Mouse (Mus musculus) forebrain, postnatal 0 days (tissue): ENCODE data around the gene Vps11. TPM values are rescaled to one million over a fixed set of nuclear protein-coding genes. Genes with fewer than 3 reads are reported as not detected.
"Not testable (repeated sequence)": the region's sequence is repeated elsewhere in the genome, so short reads cannot be mapped to it uniquely, and the experiment has no call there.

Experiments used
- ATAC-seq: fragments of 200-750 bp; cut with Nextera tagmentation; 2 replicates; pipeline ENCODE4 v1.8.0; 2017; ENCODE audit warnings: mild to moderate bottlenecking, moderate library complexity
- DNase-seq: peaks from one replicate; pipeline ENCODE4 v3.0.0-alpha.2; 2015
- H3K27ac ChIP-seq: fragments of 300-500 bp; sonication (generic); 2 replicates; pipeline ENCODE4 v1.5.1; 2014; ENCODE audit warnings: low read depth, mild to moderate bottlenecking, antibody characterized with exemption, low read length, moderate library complexity, mixed read lengths
- H3K27me3 ChIP-seq: fragments of 300-500 bp; sonication (generic); 2 replicates; pipeline ENCODE4 v1.6.1; 2014; ENCODE audit warnings: mild to moderate bottlenecking, low read length, mixed read lengths; ENCODE audit not compliant: insufficient read depth
- H3K36me3 ChIP-seq: fragments of 300-500 bp; sonication (generic); 2 replicates; pipeline ENCODE4 v1.6.1; 2014; ENCODE audit warnings: mild to moderate bottlenecking, moderate library complexity; ENCODE audit not compliant: insufficient read depth
- H3K4me1 ChIP-seq: fragments of 300-500 bp; sonication (generic); 2 replicates; pipeline ENCODE4 v1.6.1; 2014; ENCODE audit warnings: antibody characterized with exemption; ENCODE audit not compliant: insufficient read depth
- H3K4me2 ChIP-seq: fragments of 300-500 bp; sonication (generic); 2 replicates; pipeline ENCODE4 v1.6.1; 2014; ENCODE audit warnings: low read depth, mild to moderate bottlenecking, moderate library complexity
- H3K4me3 ChIP-seq: fragments of 300-500 bp; sonication (generic); 2 replicates; pipeline ENCODE4 v1.5.1; 2014; ENCODE audit warnings: low read depth, low read length, mixed read lengths
- H3K9ac ChIP-seq: fragments of 300-500 bp; sonication (generic); 2 replicates; pipeline ENCODE4 v1.6.1; 2014; ENCODE audit warnings: mild to moderate bottlenecking
- H3K9me3 ChIP-seq: fragments of 300-500 bp; sonication (generic); 2 replicates; pipeline ENCODE4 v1.6.1; 2016; ENCODE audit warnings: low read length
- CTCF ChIP-seq: sonication (generic); IDR thresholded peaks from 2 replicates; pipeline ENCODE4 v1.5.1; 2016; ENCODE audit warnings: antibody characterized with exemption, control low read depth, low read depth
- WGBS: fragments of 180-500 bp; shearing (Covaris S2); extraction: QIAGEN DNeasy Blood & Tissue Kit; methylation state at CpG from one replicate; pipeline ENCODE4 v1.1.7; 2014; 5-methylcytosine and 5-hydroxymethylcytosine counted together
- polyA plus RNA-seq: library from polyadenylated mRNA; unstranded; fragments of >200 nt; fragmentation: Nextera tagmentation; extraction: Ambion mirVana; gene quantifications from 2 replicates; pipeline ENCODE4 v1.2.1, GENCODE M21; 2015
- total RNA-seq: library from RNA; depleted of rRNA; stranded (reverse); fragments of >200 nt; gene quantifications from 2 replicates; pipeline ENCODE4 v1.2.3, GENCODE M21; 2014

The Vps11 gene
- total and polyA plus RNA-seq, 2 experiments from 2014 or later, result 39.1 to 39.9 TPM

DNA sequence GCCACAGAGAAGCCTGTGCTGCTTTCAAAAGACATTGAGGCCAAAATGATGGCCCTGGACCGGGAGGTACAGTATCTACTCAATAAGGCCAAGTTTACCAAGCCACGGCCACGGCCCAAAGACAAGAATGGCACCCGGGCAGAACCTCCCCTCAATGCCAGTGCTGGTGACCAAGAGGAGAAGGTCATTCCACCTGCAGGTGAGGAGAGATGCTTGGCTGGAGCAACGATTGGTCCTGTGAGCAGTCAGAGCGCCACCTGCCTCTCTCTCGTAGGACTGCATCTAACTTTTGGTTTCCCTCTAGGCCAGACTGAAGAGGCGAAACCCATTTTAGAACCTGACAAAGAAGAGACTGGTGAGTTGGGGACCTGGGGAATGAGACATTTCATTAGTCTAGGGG lies 27.8 kb upstream of the Vps11 start:
- peak; percentile 78 for TF ChIP-seq CTCF
- ATAC-seq (no peak), DNase-seq (peak; percentile 35)
- H3K4me3 ChIP-seq, result no peak overlapping the region
- no peak overlapping the region for H3K27ac ChIP-seq
- H3K4me1 ChIP-seq, result no peaks in the 10 kb centered on the region
- no peak overlapping the region for H3K9ac ChIP-seq
- H3K4me2 ChIP-seq, result no peak overlapping the region
- H3K9me3 ChIP-seq, result no peaks in the 10 kb centered on the region
- peaks cover 68% of the 10 kb centered on the region for H3K36me3 ChIP-seq
- 54% methylated on average over 8 of the region's 8 CpGs for WGBS
- H3K27me3 ChIP-seq, result no peaks in the 10 kb centered on the region

GRCm38 (mm10) chr9:44387221-44387620 lies 25.8 kb upstream of the Vps11 start:
- ATAC-seq, result no peak
- TF ChIP-seq CTCF, result no peak
- DNase-seq, result no peak
- Histone ChIP-seq H3K9ac (no peak overlapping the region), H3K4me2 (no peak overlapping the region), H3K4me3 (no peak overlapping the region), H3K27ac (no peak overlapping the region), H3K36me3 (peaks cover 88% of the 10 kb centered on the region), H3K27me3 (no peaks in the 10 kb centered on the region), H3K4me1 (no peaks in the 10 kb centered on the region), H3K9me3 (no peaks in the 10 kb centered on the region)
- WGBS, result 86% methylated on average over 3 of the region's 3 CpGs

DNA sequence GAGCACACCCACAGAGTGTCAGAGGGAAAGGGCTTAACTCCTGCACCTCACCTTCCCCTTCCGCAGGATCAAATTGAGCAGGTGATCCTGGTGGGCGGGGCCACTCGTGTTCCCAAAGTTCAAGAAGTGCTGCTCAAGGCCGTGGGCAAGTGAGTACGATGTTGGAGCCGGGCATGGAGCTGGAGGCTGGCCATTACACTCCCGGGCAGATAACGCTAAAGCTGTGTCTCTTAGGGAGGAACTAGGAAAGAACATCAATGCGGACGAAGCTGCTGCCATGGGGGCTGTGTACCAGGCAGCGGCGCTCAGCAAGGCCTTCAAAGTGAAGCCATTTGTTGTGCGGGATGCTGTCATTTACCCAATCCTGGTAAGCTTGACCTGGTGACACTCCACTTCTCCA lies 23.1 kb upstream of the Vps11 start:
- no peak overlapping the region for H3K27ac ChIP-seq
- H3K9me3 ChIP-seq, result no peaks in the 10 kb centered on the region
- no peak overlapping the region for H3K4me3 ChIP-seq
- H3K36me3 ChIP-seq, result peaks cover 85% of the 10 kb centered on the region
- ATAC-seq (no peak), DNase-seq (no peak)
- TF ChIP-seq CTCF, result no peak
- H3K4me1 ChIP-seq, result peaks cover 6% of the 10 kb centered on the region
- no peak overlapping the region for H3K4me2 ChIP-seq
- H3K27me3 ChIP-seq, result no peaks in the 10 kb centered on the region
- H3K9ac ChIP-seq, result no peak overlapping the region
- 92% methylated on average over 13 of the region's 13 CpGs for WGBS

- H3K27ac ChIP-seq, result peak overlapping the region; percentile 84
- H3K36me3 ChIP-seq, result peaks cover 38% of the 10 kb centered on the region
- ATAC-seq (0 out of 2 replicates have a peak, but pooled peaks have one; percentile 1), DNase-seq (no peak)
- no peak for TF ChIP-seq CTCF
- H3K4me2 ChIP-seq, result peak overlapping the region; percentile 94
- H3K4me1 ChIP-seq, result peaks cover 6% of the 10 kb centered on the region
- no peaks in the 10 kb centered on the region for H3K27me3 ChIP-seq
- no peaks in the 10 kb centered on the region for H3K9me3 ChIP-seq
- H3K9ac ChIP-seq, result peak overlapping the region; percentile 84
- WGBS, result 10% methylated on average over 15 of the region's 15 CpGs
- peak overlapping the region; percentile 78 for H3K4me3 ChIP-seq
Measured at GRCm38 (mm10) chr9:44379862-44380261, 18.4 kb upstream of the Vps11 start.

- Histone ChIP-seq H3K27me3 (no peaks in the 10 kb centered on the region), H3K9me3 (no peaks in the 10 kb centered on the region), H3K4me2 (peak within 1 kb of the TSS; percentile 94), H3K4me3 (peak within 1 kb of the TSS; percentile 78), H3K36me3 (peaks cover 32% of the 10 kb centered on the region), H3K9ac (peak within 1 kb of the TSS; percentile 84), H3K4me1 (peaks cover 6% of the 10 kb centered on the region), H3K27ac (peak within 1 kb of the TSS; percentile 86)
- ATAC-seq (peak; percentile 99), DNase-seq (peak; percentile 99)
- TF ChIP-seq CTCF, result peak; percentile 66
- 2% methylated on average over 83 of the region's 83 CpGs for WGBS
Measured at GRCm38 (mm10) chr9:44379054-44379834, 17.8 kb upstream of the Vps11 start, which contains the start of gene Hyou1. Gene Hyou1, plus strand, starts transcription at chr9:44379490.

GRCm38 (mm10) chr9:44378153-44378730 lies 16.8 kb upstream of the Vps11 start:
- 86% methylated on average over 5 of the region's 5 CpGs for WGBS
- peak overlapping the region; percentile 94 for H3K4me2 ChIP-seq
- DNase-seq, result no peak
- 0 out of 2 replicates have a peak overlapping the region, but pooled peaks have one; percentile 86 for H3K27ac ChIP-seq
- TF ChIP-seq CTCF, result no peak
- no peaks in the 10 kb centered on the region for H3K27me3 ChIP-seq
- no peaks in the 10 kb centered on the region for H3K9me3 ChIP-seq
- H3K4me1 ChIP-seq, result peaks cover 6% of the 10 kb centered on the region
- peaks cover 23% of the 10 kb centered on the region for H3K36me3 ChIP-seq
- H3K9ac ChIP-seq, result peak overlapping the region; percentile 84
- no peak for ATAC-seq
- H3K4me3 ChIP-seq, result peak overlapping the region; percentile 78

DNA sequence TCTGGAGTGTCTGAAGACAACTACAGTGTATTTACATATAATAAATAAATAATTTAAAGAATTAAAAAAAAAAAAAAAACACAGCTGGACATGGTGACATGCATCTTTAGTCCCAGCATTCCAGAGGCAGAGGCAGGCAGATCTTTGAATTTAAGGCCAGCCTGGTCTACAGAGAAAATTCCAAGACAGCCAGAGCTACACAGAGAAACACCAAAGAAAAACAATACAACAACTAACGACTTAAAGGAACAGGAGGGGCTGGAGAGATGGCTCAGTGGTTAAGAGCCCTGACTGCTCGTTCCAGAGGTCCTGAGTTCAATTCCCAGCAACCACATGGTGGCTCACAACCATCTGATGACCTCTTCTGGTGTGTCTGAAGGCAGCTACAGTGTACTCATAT lies 15.9 kb upstream of the Vps11 start:
- not testable (repeated sequence) for ATAC-seq, H3K4me2 ChIP-seq, H3K27me3 ChIP-seq, DNase-seq, H3K4me3 ChIP-seq, H3K27ac ChIP-seq, H3K9me3 ChIP-seq, H3K4me1 ChIP-seq, H3K9ac ChIP-seq
- WGBS, result 88% methylated on average over 2 of the region's 2 CpGs
- H3K36me3 ChIP-seq, result peaks cover 14% of the 10 kb centered on the region
